Mouse (Mus musculus) small intestine, adult 2 months (tissue): ENCODE measurements around the gene Wdr20rt.

Experiments used
- CTCF ChIP-seq: fragments of 200-500 bp; IDR thresholded peaks from 2 replicates; pipeline ENCODE4 v1.5.1; 2012; ENCODE audit warnings: low read depth, mild to moderate bottlenecking, control low read depth, inconsistent platforms, low read length, moderate library complexity, mixed read lengths; ENCODE audit not compliant: insufficient replicate concordance, insufficient read length; ENCODE audit errors: extremely low read depth
- POLR2A ChIP-seq: fragments of 200-500 bp; IDR thresholded peaks from 2 replicates; pipeline ENCODE4 v1.6.1; 2012; ENCODE audit warnings: low read depth, mild to moderate bottlenecking, control low read depth, inconsistent platforms, low read length, moderate library complexity

- no peak for TF ChIP-seq POLR2A
- TF ChIP-seq CTCF = no peak
Measured at GRCm38 (mm10) chr12:65225467-65225945, at the start of gene Wdr20rt.
